Mouse (Mus musculus): ENCODE measurements around the gene Rhbdl3. TPM values are rescaled to one million over a fixed set of nuclear protein-coding genes. Genes with fewer than 3 reads are reported as not detected.

Rhbdl3 gene
- total RNA-seq (2022), result 1 to 10 TPM; 2.8 to 8.4 (median 4.6) TPM

DNA sequence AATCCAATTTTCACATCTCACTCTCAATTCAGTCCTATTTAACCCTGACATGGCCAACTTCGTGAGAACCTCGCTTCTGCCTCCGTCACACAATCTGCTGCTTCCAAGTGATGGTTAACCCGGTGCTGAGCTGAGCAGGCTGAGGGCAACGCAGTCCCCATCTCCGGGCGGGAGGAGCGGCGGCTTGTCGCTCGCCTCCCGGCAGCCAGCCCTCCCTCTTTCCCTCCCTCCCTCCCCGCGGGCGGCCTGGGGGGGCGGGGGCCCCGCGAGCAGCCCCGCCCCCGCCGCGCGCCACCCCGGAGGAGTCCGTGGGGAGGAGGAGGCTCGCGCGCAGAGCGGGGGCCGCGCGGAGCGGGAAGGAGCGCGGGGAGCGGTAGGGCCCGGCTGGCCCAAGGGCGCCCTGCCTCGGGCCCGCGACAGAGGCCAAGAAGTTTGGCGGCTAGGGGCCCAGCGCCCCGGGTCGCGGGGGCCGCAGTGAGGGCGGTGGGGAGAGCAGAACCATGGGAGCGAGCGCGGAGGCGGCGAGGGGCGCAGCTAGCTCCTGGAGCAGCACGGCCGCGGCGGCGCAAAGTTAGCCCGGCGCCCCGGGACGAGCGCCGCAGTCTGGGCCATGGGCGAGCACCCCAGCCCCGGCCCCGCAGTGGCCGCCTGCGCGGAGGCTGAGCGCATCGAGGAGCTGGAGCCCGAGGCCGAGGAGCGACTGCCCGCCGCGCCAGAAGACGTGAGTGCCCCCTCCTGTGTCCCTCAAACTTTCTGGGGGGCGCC, at the start of gene Rhbdl3:
TSS of gene Rhbdl3 (plus strand) at position 362 of the 765 bp plus-strand sequence.
- peak; percentile 45 to 60 for DNase-seq (ENCODE audit: low spot score in 2 of 2)

DNA sequence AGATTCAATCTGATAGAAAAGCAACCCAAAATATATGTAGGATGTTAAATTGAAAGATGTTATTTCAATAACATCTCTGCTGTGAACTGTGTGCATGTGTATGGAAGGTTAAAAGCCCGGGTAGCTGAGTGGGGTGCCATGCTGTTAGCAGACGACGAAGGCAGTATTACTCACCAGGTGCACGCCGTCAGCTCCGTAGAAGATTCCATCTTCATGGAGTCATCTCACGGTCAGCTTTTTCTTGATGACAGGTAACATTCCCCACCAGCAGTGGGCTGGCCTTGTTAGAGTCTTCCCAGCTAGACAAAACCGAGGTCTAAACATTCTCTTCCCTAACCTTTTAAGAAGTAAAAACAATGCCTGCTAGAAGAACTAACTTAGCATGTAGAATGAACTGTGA, 36.6 kb upstream of the Rhbdl3 start:
- no peak for DNase-seq (ENCODE audit: low spot score in 2 of 2)

DNA sequence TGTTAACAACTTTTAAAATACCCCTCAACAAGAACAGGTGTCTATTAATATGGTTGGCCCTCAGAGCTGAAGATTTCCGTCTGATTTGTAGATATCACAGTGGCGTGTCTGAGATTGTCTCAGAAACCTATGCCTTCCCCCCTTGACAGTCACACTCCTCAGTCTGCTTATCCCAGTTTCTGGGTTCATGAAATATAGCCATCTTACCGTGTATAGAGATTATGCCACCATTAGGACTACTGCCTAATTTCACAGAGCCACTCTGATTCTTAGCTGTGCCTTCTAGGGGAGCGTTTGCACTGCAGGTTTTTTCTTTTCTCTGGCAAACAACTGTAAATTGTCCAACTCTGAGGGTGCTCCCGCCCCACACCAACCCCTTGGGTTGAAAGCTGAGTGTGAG, 29.6 kb upstream of the Rhbdl3 start:
- no peak for DNase-seq (ENCODE audit: low spot score in 2 of 2)

DNA sequence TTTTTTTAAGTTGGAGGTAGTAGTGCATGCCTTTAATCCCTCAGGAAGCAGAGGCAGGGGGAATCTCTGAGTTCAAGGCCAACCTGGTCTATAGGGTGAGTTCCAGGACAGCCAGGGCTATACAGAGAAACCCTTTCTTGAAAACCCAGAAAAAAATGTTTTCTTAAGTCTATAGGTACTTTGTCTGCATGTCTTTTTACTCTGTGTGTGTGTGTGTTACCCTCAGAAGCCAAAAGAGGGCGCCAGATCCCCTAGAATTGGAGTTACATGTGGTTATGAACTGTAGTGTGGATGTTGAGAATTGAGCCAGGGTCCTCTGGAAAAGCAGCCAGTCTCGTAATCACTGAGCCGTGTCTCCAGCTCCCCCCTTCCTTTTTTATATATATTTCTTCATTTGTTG, 25.7 kb upstream of the Rhbdl3 start:
- no peak for DNase-seq (ENCODE audit: low spot score in 2 of 2)

DNA sequence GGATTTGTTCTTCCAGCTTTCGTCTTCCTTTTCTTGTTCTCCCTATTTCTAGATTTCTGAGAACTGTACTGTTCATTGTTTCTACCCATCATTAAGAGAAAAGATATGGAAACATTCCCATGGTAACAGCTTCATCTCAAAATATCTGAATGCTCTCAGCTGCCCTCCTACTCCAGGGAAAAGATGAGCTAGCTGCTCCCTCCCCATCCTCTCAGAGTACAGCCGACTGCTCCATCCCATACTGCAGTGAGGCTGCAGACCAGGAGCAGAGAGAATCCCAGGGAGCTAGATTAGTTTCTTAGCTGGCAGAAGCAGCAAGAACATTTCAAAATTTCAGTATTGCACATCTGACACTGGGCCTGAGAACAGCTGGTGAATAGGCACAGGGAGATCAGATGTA, 22.7 kb upstream of the Rhbdl3 start:
- no peak for DNase-seq (ENCODE audit: low spot score in 2 of 2)

DNA sequence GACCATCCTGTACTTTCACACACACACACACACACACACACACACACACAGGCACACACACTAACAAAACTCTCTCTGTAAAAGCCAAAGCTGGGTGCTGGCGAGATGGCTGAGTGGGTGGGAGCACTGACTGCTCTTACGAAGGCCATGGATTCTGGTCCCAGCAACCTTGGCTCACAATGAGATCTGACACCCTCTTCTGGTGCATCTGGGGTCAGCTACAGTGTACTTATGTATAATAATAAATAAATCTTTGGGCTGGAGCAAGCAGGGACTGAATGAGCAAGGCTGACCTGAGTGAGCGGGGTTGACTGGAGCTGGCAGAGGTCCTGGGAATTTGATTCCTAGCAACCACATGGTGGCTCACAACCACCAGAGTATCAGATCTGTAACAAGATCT, 16.9 kb upstream of the Rhbdl3 start:
- DNase-seq (ENCODE audit: low spot score in 2 of 2), result peak; percentile 35 to 61

DNA sequence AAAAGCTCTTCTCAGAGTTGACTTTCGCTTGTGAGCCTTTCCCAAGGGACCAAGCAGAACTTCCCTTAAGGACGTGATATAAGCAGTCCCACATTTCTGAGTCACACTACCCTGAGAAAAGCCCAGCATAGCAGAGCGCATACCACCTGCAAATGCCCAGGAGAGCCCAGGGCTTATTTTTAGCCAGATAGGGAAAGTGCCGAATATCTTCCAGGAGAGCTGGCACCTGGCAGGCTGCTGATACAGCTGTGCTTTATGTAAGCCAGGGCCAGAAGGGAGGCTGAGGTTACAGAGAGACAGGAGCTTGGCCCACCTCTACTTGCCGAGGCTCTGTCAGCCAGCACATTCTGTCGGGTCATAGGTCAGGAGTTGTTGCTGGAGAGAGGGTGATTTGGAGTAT, 16.1 kb upstream of the Rhbdl3 start:
- DNase-seq (ENCODE audit: low spot score in 2 of 2), result peak; percentile 40 to 75

DNA sequence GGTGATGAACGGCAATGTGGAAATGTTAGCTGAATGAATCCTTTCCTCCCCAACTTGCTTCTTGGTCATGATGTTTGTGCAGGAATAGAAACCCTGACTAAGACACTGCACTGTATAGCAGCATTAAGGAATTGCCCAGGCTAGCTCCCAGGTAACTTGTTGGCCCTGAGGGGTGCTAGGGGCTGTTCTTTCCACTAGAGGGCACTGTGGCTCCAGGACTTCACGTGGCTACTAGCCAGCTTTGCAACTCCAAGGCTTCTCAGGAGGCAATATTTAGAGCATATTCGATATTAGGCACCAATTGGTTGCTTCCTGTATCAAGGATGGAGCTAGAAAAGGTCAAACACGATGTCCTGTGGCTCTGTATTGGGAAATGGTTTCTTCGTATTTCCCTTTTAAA, 13.6 kb upstream of the Rhbdl3 start:
- peak; percentile 43 to 48 for DNase-seq (ENCODE audit: low spot score in 2 of 2)

DNA sequence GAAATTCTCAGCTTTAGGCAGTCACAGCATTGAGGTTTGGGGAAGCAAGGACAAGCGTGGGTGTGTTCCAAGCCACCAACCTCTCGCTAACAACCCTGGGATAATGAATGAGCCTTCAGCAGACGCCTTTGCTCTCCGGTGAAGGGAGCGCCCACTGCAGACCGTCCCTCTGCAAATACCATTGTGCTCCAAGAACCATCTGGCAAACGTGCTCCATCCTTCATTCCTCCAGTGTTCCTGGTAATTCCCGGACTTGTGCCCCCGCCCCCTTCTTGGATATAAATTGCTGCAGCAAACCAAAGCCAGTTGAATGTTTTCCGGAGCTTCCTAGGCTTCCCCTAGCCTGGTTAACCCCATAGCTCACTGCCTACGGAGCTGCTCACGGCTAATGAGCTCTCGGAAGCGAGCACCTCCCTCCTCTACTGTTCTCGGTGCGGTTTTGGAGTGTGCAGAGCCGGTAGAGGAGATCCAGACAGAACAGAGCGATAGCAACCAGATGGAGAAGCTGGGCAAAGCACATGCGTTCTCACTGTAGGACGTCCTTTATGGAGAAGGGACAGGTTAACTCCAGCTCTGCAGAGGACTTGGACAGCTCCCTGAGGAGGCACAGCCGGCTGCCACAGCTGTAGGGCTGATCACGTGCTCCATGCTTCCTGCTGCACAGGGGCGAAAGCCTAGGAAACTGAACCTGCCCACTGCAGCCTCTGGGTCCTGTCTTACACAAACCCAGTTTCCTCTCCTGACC, 10.8 kb upstream of the Rhbdl3 start:
- no peak for DNase-seq (ENCODE audit: low spot score in 2 of 2)

DNA sequence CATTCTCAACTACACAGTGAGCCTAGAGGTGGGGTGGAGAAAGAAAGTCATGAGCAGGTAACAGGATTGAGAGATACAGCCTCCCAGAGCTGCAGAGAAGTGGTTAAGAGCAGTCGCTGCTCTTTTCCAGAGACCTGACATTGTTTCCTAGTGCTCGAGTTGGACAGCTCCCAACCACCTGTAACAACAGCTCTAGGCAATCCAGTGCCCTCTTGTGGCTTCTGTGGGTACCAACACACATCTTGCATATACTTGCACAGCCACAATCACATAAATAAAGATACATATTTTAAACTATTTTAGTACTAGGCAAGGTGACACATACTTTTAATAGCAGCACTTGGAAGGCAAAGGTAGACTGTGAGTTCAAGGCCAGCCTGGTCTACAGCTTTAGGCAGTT, 9.7 kb upstream of the Rhbdl3 start:
- DNase-seq (ENCODE audit: low spot score in 2 of 2), result no peak

DNA sequence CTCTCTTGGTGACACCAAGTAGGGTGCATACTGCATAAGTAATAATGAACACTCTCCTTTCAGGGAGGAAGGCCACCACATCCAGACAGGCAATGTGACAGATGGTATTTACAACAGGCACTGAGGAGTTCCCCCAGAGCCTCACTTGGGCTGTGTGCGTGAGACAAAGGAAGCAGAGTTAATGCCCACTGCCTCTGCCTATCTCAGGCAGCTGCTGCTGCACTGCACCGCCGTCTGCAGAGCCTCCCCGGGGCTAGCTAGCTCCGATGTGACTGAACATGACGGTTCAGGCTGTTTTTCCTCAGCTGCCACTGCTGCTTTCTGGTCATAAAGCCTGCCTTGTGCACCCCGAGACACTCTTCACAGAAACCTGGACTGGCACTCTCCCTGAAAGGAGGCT, 8.2 kb upstream of the Rhbdl3 start:
- DNase-seq (ENCODE audit: low spot score in 2 of 2), result no peak

DNA sequence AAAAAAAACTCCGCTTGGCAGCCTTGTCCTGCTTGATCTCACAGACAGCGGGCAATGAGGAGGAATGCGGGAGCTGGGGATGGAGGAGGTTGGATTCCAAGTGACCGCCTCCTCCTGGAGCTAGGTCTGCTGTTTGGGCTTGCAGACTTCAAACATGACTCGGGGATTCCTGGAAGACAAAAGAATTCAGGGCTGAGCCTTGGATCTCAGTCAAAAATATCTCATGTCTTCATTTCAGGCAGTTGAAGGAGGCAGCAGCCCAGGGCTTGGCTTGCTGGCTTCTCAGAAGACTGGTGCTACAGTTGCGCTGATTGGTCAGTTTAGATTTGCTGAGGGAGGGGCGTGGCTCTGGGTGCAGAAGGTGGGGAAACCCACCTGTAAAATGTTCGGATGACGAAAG, 5.6 kb upstream of the Rhbdl3 start:
- no peak for DNase-seq (ENCODE audit: low spot score in 2 of 2)

DNA sequence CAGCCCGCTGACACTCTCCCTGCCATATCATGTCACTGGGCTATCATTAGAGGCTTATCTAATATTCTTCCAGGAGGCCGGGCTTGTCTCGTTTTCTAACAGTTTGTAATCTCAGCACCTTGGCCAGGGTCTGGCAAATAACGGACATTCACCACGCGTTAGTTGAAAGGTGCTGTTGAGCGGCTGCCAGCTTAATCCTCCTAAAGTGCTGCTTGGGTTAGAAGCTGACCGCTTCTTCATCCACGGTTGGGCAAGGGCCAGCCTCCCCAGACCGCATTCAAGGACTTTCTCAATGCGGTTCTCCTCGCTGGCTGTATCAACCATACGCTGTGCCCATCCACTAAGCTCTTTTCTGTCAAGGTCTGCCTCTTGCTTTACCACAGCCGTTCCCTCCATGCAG, 4.9 kb upstream of the Rhbdl3 start:
- DNase-seq (ENCODE audit: low spot score in 2 of 2), result no peak

DNA sequence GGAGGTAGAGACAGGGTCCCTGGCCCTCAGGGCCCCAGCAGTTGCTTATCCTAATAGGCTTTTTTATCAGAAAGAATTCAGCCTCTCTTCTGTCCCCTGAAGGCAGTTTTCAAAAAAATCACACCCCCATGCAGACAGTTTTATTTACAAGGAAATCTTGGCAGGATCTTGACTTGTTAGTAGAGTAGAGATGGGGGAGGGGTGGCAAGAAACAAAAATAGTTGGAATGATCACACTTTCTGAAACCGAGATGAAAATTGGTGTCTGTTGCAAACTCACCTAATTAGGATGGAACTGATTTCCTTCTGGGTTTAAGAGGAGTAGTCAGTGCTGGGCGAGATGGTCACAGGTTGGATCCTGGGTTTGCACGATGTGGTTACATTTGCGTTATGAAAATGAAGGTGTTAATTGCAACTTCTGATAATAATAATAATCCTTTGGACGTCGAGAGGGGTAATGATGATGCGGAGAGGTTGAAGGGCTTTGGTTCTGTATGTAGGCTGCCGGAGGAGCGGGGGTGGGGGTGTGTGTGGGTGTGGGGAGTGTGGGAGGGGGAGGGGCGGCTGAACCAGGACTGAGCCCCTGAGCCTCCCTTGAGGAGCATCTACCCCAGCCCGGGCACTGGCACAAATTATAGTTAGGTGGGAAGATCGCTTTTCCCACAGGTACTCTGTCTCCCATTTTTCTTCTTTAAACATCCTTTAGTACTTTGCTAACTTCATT, 1.0 kb upstream of the Rhbdl3 start:
- no peak for DNase-seq (ENCODE audit: low spot score in 2 of 2)

DNA sequence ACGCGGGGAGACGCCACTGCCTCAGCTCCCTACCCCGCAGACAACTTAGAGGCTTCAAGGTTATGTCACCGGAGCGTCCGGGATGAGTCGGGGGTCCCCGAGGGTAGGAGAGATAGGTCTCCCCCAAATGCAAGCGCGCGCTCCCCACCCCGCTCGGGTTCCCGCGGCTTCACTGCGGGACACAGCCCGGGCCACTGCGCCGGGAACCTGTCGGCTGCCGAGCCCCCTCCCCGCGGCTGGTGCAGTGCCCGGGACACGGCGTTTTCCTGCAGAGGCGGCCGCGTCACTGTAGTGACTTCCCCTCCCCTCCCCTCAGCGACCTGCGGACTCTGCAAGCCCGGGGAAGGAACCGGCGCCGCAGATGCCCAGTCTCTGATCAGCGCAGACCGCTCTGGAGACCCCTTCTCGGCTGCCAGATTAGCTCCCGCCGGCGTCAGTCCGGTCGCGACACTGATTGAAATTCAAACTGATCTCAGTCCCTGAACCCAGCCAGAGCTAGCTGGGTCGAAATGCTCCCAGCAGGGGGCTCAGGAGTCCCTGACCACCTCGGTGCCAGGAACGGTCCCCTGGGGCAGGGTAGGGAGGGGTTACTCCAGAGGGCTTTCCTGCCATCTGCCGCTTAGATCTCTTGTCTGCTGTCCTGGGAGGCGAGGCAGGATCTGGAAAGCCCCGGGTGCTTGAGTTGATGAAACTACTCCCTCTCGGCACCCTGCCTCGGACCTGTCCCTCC, 769 bp downstream of the Rhbdl3 start:
- peak; percentile 50 to 53 for DNase-seq (ENCODE audit: low spot score in 2 of 2)

DNA sequence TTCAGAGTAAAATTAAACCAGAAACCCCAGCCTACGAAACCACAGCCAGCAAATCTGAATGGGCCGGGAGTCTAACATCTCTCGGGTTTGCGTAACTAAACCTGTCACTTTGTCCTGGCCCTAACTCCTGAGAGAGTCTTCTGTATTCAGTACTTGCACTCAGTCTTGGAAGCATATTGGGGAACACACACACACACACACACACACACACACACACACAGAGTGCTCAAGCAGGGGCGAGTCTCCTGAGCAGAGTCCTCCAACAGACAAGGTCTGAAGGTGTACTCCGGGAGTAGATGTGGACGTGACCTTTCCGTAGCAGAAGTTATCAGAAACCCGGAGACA, 1.3 kb downstream of the Rhbdl3 start:
- no peak for DNase-seq (ENCODE audit: low spot score in 2 of 2)

DNA sequence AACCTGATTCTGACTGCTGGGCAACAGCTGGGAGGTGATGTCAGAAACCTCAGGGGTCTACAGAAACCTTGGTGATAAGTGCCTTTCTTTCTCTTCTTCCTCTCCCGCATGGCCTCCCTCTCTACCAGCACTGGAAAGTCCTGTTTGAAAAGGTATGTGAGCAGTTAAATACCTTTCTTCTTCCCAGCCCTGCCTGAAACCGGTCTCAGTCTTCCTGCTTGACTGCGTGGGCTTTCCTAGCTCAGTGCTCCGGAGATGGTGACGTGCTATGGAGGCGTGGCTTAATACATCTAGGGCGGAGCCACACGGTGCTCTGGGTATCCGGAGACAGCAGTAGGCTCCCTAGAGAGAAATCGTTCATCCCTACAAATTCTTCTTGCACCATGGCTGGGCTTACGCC, 1.8 kb downstream of the Rhbdl3 start:
- peak; percentile 62 for DNase-seq (ENCODE audit: low spot score in 2 of 2)

DNA sequence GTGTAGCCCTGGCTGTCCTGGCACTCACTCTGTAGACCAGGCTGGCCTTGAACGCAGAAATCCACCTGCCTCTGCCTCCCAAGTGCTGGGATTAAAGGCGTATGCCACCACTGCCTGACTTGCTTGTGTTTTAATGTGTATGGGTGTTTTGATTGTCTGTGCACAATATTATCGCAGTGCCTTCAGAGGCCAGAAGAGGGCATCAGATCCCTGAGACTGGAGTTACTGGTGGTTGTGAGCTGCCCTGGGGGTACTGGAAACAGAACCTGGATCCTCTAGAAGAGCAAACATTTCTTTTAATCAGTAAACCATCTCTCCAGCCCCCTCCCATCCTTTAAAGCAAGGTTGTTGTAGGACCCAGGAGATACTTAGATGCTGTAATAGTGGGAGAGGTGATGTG, 3.0 kb downstream of the Rhbdl3 start:
- no peak for DNase-seq (ENCODE audit: low spot score in 2 of 2)

DNA sequence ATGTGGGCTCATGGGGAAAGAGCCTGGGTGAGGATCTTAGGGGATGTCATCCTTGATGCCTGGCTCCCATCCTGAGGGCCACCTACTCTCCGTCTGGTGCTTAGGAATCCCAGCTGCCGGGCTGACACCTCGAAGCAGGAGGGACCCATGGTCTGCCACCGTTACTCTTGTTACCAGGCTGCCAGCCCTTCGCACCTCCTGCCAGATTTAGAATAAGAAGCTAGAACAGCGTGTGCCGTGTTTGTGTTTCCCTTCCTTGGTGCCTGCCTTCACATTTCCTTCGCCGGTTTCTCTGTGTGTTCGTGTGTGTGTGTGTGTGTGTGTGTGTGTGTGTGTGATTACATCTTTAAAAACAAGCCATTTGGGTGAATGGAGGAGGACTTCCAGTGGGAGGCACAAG, 4.1 kb downstream of the Rhbdl3 start:
- DNase-seq (ENCODE audit: low spot score in 2 of 2), result peak in 1 of 2 experiments; percentile 27

DNA sequence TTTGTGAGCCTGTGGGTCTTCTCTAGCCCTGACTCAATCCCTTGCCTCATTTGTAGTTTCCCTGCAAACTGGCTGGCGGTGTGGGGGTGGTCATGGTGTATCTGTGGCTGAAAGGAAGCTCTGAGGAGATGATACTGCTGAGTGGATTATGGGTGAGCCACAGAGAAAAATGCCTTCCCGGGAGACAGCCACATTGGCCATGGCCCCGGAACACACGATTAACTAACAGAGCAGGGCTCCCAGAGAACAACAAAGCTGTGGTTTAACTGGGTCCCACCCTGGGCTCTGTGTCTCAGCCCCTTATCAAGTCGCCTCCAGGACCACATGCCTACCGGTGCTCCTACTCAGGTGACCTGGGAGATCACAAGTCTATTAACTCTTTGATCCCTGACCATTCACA, 7.8 kb downstream of the Rhbdl3 start:
- DNase-seq (ENCODE audit: low spot score in 2 of 2), result no peak

DNA sequence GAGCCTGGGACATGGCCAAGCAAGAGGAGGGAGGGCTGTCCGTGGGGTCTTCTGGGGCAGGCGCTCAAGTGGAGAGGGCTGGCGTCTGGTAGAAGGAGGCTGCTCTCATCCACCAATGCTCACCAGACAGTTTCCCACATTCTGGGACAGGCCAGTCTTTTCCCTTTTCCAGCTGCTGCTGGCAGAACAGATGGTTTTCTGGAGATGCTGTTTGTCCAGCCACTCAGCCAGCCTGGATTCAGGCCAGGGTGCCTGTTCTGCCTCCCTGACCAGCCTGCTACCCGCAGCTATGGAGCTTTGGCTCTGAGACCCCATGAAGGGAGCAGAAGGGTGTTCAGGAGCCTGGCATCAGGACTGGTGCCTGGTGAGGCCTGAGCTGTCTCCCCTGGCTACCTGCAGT, 10.6 kb downstream of the Rhbdl3 start:
- DNase-seq (ENCODE audit: low spot score in 2 of 2), result no peak

DNA sequence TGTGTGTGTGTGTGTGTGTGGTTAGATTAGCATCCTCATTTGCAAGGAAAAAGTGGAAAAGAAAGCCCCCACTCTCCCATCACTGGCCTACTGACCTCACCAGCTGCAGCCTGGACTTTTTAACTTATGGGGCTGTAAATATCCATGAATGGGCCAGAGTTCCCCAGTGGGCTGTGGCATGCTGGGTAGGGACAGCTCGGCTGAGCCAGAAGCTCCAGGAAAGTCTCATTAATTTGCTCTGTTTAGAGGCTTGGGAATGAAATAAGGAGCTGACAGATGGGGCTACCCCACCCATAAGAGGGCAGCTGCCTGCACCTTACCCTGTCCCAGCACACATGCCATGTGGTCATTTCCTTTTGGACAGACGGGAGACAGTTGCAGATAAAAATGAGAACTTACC, 11.3 kb downstream of the Rhbdl3 start:
- DNase-seq (ENCODE audit: low spot score in 2 of 2), result no peak

Measured in gastrocnemius, adult 8-10 months (tissue).